Mouse (Mus musculus) inflammation-experienced regulatory T-cells, adult 6 months (primary cell): Measurements from ENCODE around the gene Olfr478. TPM values are rescaled to one million over a fixed set of nuclear protein-coding genes. Genes with fewer than 3 reads are reported as not detected.
"Not testable (repeated sequence)": the region's sequence is repeated elsewhere in the genome, so short reads cannot be mapped to it uniquely, and the experiment has no call there.

Experiments
- ATAC-seq: one replicate; pipeline ENCODE4 v1.8.0; 2017
- polyA plus RNA-seq, 3 experiments: library from polyadenylated mRNA; unstranded; fragments of 100-300 nt; shearing (Covaris generic); gene quantifications; one replicate each; pipeline ENCODE4 v1.2.1; 2017

Olfr478 gene
- polyA plus RNA-seq: not detected

DNA sequence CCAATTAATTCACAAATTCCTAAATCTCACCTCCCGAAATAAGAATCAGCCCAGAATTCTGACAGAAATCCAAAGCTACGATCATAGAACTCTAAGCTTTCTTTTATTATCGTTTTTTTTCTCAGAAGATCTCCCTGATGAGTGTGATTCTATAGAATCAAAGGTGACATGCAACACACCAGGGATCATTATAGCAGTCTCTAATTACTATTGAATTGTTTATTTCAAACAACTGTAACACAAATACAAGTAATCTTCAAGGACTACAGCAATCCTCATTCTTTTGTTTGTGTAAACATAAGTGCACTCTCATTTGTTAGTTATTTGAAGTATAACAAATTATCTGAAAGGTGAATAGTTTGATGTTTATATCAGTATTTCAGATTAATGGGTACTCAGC lies at the start of gene Olfr478:
Gene Olfr478 (minus strand): TSS at position 101 of the 400 bp plus-strand sequence.
- no peak for ATAC-seq

DNA sequence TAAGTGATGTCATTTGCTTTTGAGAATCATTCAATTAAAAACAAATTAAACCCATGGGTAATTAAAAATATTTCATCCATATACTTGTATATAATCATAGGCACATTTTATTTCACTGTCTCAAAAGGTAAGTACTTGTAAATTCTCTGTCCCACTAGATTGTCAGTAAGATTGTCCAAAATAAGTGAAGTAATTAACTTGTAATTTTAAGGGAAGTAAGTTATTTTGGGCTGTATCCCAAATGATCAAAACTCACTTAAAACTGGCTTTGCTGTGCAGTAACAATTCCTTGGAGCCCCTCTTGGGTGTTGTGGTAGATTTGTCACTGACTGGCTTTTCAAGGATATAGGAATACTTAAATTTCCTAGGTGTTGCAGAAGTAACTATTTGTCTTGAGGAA lies 45.8 kb upstream of the Olfr478 start, which contains the start of gene Olfr481:
Gene Olfr481 (plus strand): TSS at position 301 of the 400 bp plus-strand sequence.
- ATAC-seq: no peak

DNA sequence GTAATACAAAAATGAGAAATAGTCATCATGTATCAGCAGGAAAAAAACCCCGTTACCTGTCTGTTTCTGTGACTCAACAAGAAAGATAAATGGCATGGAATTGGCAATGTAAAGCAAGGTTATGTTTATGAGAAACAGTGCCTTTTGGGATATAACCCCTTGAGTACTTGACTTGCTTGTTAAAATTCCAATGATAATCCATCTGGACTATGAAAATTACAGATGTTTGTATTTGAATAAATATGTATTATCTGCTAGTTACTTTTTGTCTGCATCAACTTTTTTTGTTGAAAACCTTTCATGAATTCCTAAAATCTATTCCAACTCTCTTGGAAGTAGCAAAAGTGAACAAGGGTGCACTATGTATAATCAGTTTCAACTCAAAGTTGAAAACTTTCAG lies 33.5 kb upstream of the Olfr478 start, which contains the start of gene Olfr480:
Gene Olfr480 (minus strand): TSS at position 101 of the 400 bp plus-strand sequence.
- no peak for ATAC-seq

DNA sequence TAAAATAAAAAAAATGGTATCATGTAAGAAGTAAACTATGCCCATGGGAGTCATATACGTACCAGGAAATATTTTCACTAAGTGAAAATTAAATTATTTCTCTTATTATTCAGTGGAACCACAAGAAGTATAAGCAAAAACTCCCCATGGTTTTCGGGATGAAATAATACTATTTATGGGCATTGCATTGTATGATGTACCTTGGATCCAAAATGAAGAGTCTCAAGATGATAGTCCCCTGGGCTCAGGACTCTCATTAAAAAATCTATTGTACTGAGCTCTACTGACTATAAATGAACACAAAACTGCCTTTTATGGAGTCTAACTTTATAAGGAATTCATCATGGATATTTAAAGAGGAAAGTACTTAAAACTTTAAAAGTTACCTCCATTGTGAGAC lies 16.6 kb upstream of the Olfr478 start, which contains the start of gene Olfr479:
Gene Olfr479 (plus strand): TSS at position 301 of the 400 bp plus-strand sequence.
- no peak for ATAC-seq

DNA sequence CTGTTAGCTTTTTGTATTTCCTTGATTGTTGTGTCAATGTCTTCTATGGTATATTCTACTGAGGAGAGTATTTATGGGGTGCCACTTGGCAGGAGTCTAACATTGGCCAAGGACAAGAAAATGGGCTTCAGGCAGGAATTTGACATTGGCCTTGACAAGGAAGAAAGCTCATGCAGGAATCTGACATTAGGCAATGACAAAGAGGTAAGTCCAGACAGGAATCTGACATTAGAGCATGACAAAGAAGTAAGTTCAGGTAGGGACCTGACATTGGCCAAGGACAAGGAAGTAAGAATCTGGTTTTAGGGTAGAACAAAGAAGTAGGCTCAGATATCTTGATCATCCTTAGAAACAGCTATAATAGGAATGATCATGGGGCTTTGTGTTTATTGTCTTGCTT lies 19.5 kb downstream of the Olfr478 start:
- not testable (repeated sequence) for ATAC-seq

DNA sequence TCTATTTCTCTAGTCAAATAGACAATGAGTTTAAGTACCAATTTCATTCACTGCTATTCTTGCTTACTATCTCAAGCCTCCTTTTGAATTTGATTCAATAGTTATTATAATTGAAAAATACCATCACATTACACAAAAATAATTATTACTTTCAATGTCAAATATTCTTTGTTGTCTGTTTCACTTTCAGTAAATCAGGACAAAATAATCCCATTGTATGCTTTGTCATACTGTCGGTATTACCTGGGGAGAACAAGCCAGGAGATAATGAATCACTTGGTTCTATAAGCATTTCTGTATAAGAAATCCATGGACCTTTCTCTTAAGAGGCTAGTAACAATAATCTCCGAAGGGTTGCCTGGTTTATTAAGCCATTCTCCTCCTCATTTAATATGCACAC lies 47.4 kb downstream of the Olfr478 start, which contains the start of gene Olfr477:
Gene Olfr477 (plus strand): TSS at position 301 of the 400 bp plus-strand sequence.
- ATAC-seq: no peak

Other genes with a start within 250 kb of the Olfr478 start
- gene Ovch2, start 232.8 kb downstream of the Olfr478 start, polyA plus RNA-seq: not detected
- gene Olfr467, start 221.7 kb downstream of the Olfr478 start, polyA plus RNA-seq: not detected
- gene Olfr469, start 208.4 kb downstream of the Olfr478 start, polyA plus RNA-seq: not detected
- under 1 TPM in 1 of 3 experiments, not detected in 2; 0.66 TPM for gene Olfr470, start 186.5 kb downstream of the Olfr478 start, polyA plus RNA-seq
- under 1 TPM in 2 of 3 experiments, not detected in 1; 0.06 to 0.08 TPM for gene Olfr472, start 136.1 kb downstream of the Olfr478 start, polyA plus RNA-seq
- gene Olfr473, start 103.5 kb downstream of the Olfr478 start, polyA plus RNA-seq: not detected
- gene Olfr474, start 79.3 kb downstream of the Olfr478 start, polyA plus RNA-seq: not detected
- under 1 TPM in 1 of 3 experiments, not detected in 2; 0.16 TPM for gene Olfr476, start 69.2 kb downstream of the Olfr478 start, polyA plus RNA-seq
- not detected for gene Olfr477, start 47.3 kb downstream of the Olfr478 start, polyA plus RNA-seq
- not detected for gene Olfr479, start 16.7 kb upstream of the Olfr478 start, polyA plus RNA-seq
- gene Olfr480, start 33.4 kb upstream of the Olfr478 start, polyA plus RNA-seq: not detected
- under 1 TPM in 1 of 3 experiments, not detected in 2; 0.29 TPM for gene Olfr481, start 45.9 kb upstream of the Olfr478 start, polyA plus RNA-seq
- under 1 TPM in 2 of 3 experiments, not detected in 1; 0.15 TPM for gene Olfr482, start 63.6 kb upstream of the Olfr478 start, polyA plus RNA-seq
- not detected for gene Olfr483, start 66.9 kb upstream of the Olfr478 start, polyA plus RNA-seq
- not detected for gene Olfr484, start 93.5 kb upstream of the Olfr478 start, polyA plus RNA-seq
- gene Olfr485, start 125.9 kb upstream of the Olfr478 start, polyA plus RNA-seq: not detected
- not detected for gene Olfr486, start 138.8 kb upstream of the Olfr478 start, polyA plus RNA-seq
- gene Olfr487, start 180.6 kb upstream of the Olfr478 start, polyA plus RNA-seq: not detected
- not detected for gene Olfr488, start 224.4 kb upstream of the Olfr478 start, polyA plus RNA-seq